Mouse (Mus musculus): ENCODE measurements around the gene Hist1h2ai. TPM values are rescaled to one million over a fixed set of nuclear protein-coding genes. Genes with fewer than 3 reads are reported as not detected.
A peak's percentile ranks its signal among the peaks of the same experiment; 100 is the strongest.
"Not testable (repeated sequence)": the region's sequence is repeated elsewhere in the genome, so short reads cannot be mapped to it uniquely, and the experiment has no call there.

Gene Hist1h2ai
- polyA plus RNA-seq, 1 experiment from 2014 or later = 50.1 TPM

DNA sequence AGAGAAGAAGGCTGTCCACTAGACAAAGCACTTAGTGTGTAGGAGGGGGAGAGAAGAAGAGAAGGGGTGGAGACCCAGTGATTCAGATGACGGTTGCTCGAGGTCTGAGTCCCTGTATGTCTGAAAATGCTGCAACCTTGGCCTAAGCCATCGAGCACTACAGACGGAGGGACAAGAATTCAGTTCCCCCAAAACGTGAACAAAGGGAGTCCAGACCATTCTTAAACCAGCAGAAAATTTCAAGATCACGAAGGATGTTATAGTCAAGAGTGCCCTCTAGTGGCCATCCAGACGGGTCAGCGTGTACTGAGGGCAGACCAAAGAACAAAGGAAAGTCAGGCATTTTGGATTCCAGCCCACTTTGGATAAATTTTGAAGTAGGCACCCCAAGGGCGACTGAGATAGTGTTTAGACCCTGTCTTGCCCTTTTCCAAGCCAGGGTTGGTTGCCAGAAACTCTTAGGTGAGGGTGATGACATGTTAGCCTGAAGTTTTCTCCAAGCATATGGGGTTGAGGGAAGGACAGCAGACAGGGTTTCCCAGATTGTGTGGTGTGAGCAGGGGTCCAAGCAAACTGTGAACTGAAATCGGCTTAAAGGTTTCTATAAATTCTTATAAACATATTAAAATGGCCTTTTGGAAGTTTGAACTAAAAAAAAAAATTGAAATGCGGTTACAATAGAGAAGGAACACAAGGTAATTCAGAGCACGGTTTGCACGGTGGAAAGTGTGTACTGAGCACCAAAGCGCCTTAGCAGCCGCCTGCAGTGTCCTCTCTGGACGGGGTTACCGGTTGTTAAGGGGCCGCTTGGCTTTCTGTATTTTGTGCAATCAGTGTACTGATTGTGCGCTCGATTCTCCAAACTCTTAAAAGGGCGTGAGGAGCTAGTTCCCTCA, 18.0 kb downstream of the Hist1h2ai start:
- Histone ChIP-seq H3K9me3 (no peaks in the 10 kb centered on the region), H3K36me3 (no peaks in the 10 kb centered on the region), H3K4me3 (peak overlapping the region; percentile 55), H3K27me3 (no peaks in the 10 kb centered on the region), H3K27ac (peak overlapping the region; percentile 98), H3K9ac (peak overlapping the region; percentile 59), H3K4me1 (peaks cover 12% of the 10 kb centered on the region), H3K4me2 (replicated peaks) (peak overlapping the region; percentile 63)
- WGBS = under 1% methylated on average over 21 of the region's 21 CpGs
- ATAC-seq (ENCODE audit: insufficient number of reproducible peaks, insufficient read depth, low FRiP score, low TSS enrichment) = peak; percentile 79

DNA sequence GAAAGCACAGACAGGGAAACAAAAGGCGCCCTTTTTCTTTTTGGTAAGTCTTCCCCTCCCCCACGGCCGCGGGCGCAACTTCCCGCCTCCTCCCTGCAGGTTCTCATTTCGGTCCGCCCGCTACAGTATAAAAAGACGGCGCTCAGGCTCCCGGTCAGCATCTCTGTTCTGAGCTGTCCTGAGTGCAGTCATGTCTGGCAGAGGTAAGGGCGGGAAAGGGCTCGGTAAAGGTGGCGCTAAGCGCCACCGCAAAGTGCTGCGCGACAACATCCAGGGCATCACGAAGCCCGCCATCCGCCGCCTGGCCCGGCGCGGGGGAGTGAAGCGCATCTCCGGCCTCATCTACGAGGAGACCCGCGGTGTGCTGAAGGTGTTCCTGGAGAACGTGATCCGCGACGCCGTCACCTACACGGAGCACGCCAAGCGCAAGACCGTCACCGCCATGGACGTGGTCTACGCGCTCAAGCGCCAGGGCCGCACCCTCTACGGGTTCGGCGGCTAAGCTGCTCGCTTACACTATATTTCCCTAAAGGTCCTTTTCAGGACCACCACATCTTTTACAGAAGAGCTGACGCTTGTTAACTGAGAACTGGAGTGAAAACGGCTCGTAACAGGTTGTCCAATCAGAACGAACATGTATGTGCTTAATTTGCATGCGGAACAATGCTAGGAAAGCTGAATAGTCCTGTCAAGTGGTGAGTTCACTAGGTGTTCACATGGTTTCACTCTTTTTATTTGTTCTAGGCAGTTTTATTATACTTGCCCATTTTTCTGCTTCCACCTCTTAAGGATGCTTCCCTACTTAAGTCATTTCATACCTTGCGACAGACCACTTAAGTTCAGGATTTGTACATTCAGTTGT, 18.9 kb downstream of the Hist1h2ai start, which contains the start of gene Hist1h4j:
Hist1h4j (plus strand) TSS at position 159 of the 862 bp plus-strand sequence.
- peak within 1 kb of the TSS; percentile 63 for H3K4me2 ChIP-seq (replicated peaks)
- H3K4me1 ChIP-seq = peaks cover 12% of the 10 kb centered on the region
- not testable (repeated sequence) for H3K27me3 ChIP-seq, H3K36me3 ChIP-seq, H3K9me3 ChIP-seq
- H3K9ac ChIP-seq = peak within 1 kb of the TSS; percentile 62
- WGBS = under 1% methylated on average over 44 of the region's 56 CpGs
- ATAC-seq (ENCODE audit: insufficient number of reproducible peaks, insufficient read depth, low FRiP score, low TSS enrichment) = peak; percentile 90
- H3K4me3 ChIP-seq = peak within 1 kb of the TSS; percentile 55
- peak within 1 kb of the TSS; percentile 98 for H3K27ac ChIP-seq

DNA sequence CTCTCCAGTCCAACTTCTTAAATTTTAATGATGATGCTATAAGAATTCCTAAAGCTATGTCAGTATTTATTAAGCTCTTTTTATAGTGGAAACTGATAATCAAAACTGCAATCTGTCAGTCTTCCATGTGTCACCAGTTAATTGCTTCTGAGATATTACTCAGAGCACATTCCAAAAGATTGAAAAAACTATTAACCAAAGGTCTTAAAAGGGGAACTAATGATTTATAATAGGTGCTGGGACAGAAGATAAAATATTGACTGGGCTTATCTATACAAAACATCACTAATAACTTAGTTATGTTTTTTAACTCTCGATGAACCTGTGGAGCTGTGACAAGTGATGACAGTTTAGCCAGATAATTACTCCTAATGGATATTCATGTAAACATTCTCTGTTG, 28.8 kb downstream of the Hist1h2ai start:
- H3K27ac ChIP-seq = no peak overlapping the region
- H3K36me3 ChIP-seq = no peaks in the 10 kb centered on the region
- no peak overlapping the region for H3K4me3 ChIP-seq
- no peaks in the 10 kb centered on the region for H3K27me3 ChIP-seq
- 84% methylated on average over 1 of the region's 1 CpGs for WGBS
- H3K4me1 ChIP-seq = peaks cover 6% of the 10 kb centered on the region; the same call in 1 of the 2 replicates
- no peak overlapping the region for H3K9ac ChIP-seq
- no peaks in the 10 kb centered on the region for H3K9me3 ChIP-seq
- no peak overlapping the region for H3K4me2 ChIP-seq (replicated peaks)
- ATAC-seq (ENCODE audit: insufficient number of reproducible peaks, insufficient read depth, low FRiP score, low TSS enrichment) = no peak

DNA sequence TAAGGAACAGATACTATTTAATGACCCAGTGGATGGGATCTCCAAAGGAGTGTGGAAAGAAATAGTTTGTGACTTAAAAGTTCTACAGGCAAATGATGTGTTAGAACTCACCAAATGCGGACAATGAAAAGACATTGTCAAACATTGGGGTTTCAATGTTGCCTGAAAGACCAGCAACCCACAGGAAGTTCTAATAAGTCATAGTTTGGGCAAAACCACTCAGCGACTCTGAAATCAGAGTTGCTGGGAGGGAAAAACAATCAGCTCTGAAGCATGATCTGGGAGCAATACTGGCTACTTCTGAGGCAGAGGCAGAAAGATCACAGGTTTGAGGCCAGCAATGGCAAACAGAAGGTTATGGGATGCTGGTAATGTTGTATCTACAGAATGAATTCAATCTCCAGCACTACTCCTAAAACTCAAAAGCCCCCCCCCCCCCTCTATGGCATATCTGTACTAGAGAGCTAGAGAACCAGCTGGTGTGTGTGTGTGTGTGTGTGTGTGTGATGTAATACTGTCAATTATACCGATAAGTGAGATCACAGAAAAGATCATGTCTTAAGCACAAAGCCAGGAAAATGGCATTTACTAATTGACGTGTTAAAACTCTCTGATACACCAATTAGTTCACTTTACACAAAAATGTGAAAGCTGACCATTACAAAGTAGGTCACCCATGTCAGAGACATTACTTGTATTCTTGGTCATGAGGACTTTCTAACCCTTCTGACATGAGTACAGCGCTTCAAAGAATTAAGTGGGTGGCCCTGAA, 33.4 kb downstream of the Hist1h2ai start:
- no peaks in the 10 kb centered on the region for H3K9me3 ChIP-seq
- H3K4me2 ChIP-seq (replicated peaks) = peak overlapping the region; percentile 83
- H3K36me3 ChIP-seq = no peaks in the 10 kb centered on the region
- H3K9ac ChIP-seq = peak overlapping the region; percentile 77
- peak overlapping the region; percentile 65 for H3K4me3 ChIP-seq
- peaks cover 20% of the 10 kb centered on the region for H3K4me1 ChIP-seq
- no peaks in the 10 kb centered on the region for H3K27me3 ChIP-seq
- 4% methylated on average over 5 of the region's 5 CpGs for WGBS
- ATAC-seq (ENCODE audit: insufficient number of reproducible peaks, insufficient read depth, low FRiP score, low TSS enrichment) = no peak
- H3K27ac ChIP-seq = peak overlapping the region; percentile 97

DNA sequence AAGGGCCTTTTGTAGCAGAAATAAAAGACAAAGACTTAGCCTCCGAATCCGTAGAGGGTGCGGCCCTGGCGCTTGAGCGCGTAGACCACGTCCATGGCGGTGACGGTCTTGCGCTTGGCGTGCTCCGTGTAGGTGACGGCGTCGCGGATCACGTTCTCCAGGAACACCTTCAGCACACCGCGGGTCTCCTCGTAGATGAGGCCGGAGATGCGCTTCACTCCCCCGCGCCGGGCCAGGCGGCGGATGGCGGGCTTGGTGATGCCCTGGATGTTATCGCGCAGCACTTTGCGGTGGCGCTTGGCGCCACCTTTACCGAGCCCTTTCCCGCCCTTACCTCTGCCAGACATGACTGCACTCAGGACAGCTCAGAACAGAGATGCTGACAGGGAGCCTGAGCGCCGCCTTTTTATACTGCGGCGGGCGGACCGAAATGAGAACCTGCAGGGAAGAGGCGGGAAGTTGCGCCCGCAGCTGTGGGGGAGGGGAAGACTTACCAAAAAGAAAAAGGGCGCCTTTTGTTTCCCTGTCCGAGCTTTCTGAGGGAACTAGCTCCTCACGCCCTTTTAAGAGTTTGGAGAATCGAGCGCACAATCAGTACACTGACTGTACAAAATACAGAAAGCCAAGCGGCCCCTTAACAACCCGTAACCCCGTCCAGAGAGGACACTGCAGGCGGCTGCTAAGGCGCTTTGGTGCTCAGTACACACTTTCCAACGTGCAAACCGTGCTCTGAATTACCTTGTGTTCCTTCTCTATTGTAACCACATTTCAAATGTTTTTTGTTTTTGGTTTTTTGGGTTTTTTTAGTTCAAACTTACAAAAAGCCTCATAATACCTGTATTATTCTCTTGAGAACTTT, 34.2 kb downstream of the Hist1h2ai start, which contains the start of gene Hist1h4k:
Hist1h4k (minus strand) TSS at position 347 of the 859 bp plus-strand sequence.
- ATAC-seq (ENCODE audit: insufficient number of reproducible peaks, insufficient read depth, low FRiP score, low TSS enrichment) = peak; percentile 91
- Histone ChIP-seq H3K4me2 (replicated peaks) (peak within 1 kb of the TSS; percentile 83), H3K4me3 (peak within 1 kb of the TSS; percentile 65), H3K4me1 (peaks cover 20% of the 10 kb centered on the region), H3K27ac (peak within 1 kb of the TSS; percentile 97), H3K9ac (peak within 1 kb of the TSS; percentile 77)
- H3K9me3 ChIP-seq, H3K27me3 ChIP-seq, H3K36me3 ChIP-seq: not testable (repeated sequence)
- WGBS = under 1% methylated on average over 48 of the region's 56 CpGs

DNA sequence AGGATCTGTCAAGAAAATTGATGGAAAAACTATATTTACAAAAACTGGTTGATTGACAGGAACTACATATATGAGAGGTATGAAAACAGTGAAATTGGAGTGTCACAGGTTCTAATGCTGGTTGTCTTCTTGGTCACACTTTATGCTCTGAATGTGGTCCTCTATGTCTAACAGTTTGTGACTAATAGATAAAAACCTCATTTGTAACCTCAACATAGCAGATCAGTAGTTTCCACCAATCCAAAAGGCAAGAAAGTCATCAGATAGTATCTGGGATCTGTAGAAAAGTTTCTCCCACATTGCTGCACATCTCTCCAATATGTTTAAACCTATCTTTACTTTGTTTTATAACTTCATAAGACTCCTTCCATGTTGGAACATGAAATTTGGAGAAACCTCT, 35.2 kb downstream of the Hist1h2ai start:
- Histone ChIP-seq H3K27ac (peak overlapping the region; percentile 96), H3K4me1 (peaks cover 20% of the 10 kb centered on the region)

DNA sequence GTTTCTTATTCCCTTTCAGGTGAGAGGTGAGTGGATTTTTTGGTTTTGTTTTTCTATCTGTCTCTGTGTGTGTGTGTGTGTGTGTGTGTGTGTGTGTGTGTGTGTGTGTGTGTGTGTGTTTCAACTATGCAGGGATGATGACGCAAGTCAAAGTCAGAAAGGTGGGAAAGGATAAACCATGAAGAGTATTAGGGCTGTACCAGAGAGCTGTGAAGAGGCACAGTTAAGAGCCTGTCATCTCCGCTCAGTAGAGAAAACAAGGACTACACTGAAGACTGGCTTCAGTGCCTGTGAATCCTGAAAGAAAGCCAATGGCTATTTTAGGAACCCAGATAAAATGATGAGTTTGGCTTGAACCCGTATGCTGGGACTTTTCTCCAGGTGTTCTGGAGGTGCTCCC, 35.6 kb downstream of the Hist1h2ai start:
- WGBS = 74% methylated on average over 3 of the region's 3 CpGs
- no peak overlapping the region for H3K4me3 ChIP-seq
- H3K9me3 ChIP-seq = no peaks in the 10 kb centered on the region
- H3K4me2 ChIP-seq (replicated peaks) = no peak overlapping the region; the same call in 1 of the 2 replicates
- peaks cover 20% of the 10 kb centered on the region for H3K4me1 ChIP-seq
- ATAC-seq (ENCODE audit: insufficient number of reproducible peaks, insufficient read depth, low FRiP score, low TSS enrichment) = no peak
- H3K27me3 ChIP-seq = no peaks in the 10 kb centered on the region
- peak overlapping the region; percentile 96 for H3K27ac ChIP-seq
- no peak overlapping the region for H3K9ac ChIP-seq
- no peaks in the 10 kb centered on the region for H3K36me3 ChIP-seq

More for the DNA sequence above, 35.2 kb downstream of the Hist1h2ai start:
- no peaks in the 10 kb centered on the region for H3K27me3 ChIP-seq
- H3K36me3 ChIP-seq = no peaks in the 10 kb centered on the region
- H3K9me3 ChIP-seq = no peaks in the 10 kb centered on the region
- H3K9ac ChIP-seq = no peak overlapping the region
- no peak overlapping the region for H3K4me2 ChIP-seq (replicated peaks)
- H3K4me3 ChIP-seq = no peak overlapping the region
- no peak for ATAC-seq (ENCODE audit: insufficient number of reproducible peaks, insufficient read depth, low FRiP score, low TSS enrichment)

DNA sequence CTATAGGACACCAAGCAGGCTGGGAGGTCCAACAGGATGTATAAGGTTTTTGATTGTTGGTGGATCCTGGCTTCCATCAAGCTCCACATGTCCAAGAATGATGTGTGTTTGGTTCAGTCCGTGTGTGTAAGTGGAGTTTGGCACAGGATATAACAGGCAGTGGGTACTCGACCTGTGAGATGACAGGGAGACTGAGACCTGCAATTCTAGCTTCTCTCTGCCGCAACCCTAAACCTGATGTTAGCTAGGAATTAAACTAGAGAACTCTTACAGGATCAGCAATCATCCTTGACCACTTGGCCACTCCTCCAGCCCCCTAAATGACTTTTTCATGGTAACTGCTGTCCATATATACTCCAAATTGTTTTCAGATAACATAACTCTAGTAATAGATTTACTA, 36.1 kb downstream of the Hist1h2ai start:
- no peaks in the 10 kb centered on the region for H3K9me3 ChIP-seq
- peak overlapping the region; percentile 69 for H3K4me2 ChIP-seq (replicated peaks)
- no peak for ATAC-seq (ENCODE audit: insufficient number of reproducible peaks, insufficient read depth, low FRiP score, low TSS enrichment)
- no peak overlapping the region for H3K9ac ChIP-seq
- peak overlapping the region; percentile 96 for H3K27ac ChIP-seq
- no peaks in the 10 kb centered on the region for H3K27me3 ChIP-seq
- WGBS = 40% methylated on average over 3 of the region's 3 CpGs
- no peak overlapping the region for H3K4me3 ChIP-seq
- peaks cover 19% of the 10 kb centered on the region for H3K4me1 ChIP-seq
- no peaks in the 10 kb centered on the region for H3K36me3 ChIP-seq

DNA sequence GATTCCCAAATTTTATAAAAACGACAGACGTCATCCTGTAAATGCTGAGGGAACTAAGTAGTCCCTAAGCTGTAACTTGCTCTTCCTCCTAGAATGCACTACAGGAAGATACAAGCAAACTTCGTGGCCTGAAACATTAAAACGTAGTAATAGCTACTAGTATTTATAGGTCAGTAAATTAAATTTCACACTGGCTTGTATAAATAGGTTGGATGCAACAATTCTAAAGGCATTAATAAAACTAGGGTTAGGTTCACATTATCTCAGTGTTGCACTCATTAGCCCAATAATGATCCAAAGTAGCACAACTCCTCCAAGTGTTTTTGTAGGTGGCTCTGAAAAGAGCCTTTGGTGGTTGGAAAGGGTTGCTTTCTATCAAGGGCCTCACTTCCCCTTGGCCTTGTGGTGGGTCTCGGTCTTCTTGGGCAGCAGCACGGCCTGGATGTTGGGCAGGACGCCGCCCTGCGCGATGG, 36.9 kb downstream of the Hist1h2ai start:
- ATAC-seq (ENCODE audit: insufficient number of reproducible peaks, insufficient read depth, low FRiP score, low TSS enrichment) = no peak
- H3K4me3 ChIP-seq = peak overlapping the region; percentile 46
- H3K27ac ChIP-seq = peak overlapping the region; percentile 96
- peak overlapping the region; percentile 49 for H3K9ac ChIP-seq
- WGBS = 3% methylated on average over 10 of the region's 10 CpGs
- H3K9me3 ChIP-seq = no peaks in the 10 kb centered on the region
- H3K4me2 ChIP-seq (replicated peaks) = peak overlapping the region; percentile 69
- H3K4me1 ChIP-seq = peaks cover 16% of the 10 kb centered on the region
- H3K27me3 ChIP-seq = no peaks in the 10 kb centered on the region
- no peaks in the 10 kb centered on the region for H3K36me3 ChIP-seq

DNA sequence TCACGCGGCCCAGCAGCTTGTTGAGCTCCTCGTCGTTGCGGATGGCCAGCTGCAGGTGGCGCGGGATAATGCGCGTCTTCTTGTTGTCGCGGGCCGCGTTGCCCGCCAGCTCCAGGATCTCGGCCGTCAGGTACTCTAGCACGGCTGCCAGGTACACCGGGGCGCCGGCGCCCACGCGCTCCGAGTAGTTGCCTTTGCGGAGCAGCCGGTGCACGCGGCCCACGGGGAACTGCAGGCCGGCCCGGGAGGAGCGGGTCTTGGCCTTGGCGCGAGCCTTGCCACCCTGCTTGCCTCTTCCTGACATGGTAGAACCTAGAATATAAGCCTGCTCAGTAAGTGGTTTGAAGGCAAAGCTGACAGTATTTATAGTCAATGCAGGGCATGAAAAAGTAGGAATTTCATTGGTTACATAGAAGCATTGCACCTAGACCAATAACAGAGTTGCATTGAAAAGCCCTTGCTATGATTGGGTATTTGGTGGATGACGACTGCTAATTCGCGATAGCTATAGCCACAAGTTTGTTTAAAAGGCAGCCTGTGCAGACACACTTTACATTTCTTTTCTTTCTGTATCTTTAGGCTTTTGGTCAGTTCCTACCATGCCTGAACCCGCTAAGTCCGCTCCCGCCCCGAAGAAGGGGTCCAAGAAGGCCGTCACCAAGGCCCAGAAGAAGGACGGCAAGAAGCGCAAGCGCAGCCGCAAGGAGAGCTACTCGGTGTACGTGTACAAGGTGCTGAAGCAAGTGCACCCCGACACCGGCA, 37.5 kb downstream of the Hist1h2ai start, which contains the start of the genes Hist1h2ak and Hist1h2bn:
Hist1h2ak (minus strand) TSS at position 304 of the 762 bp plus-strand sequence.
Hist1h2bn (plus strand) TSS at position 600 of the 762 bp plus-strand sequence.
- Histone ChIP-seq H3K9ac (peak within 1 kb of the TSS; percentile 66), H3K4me2 (replicated peaks) (peak within 1 kb of the TSS; percentile 69), H3K4me1 (peaks cover 16% of the 10 kb centered on the region), H3K27ac (peak within 1 kb of the TSS; percentile 96), H3K4me3 (peak within 1 kb of the TSS; percentile 46)
- WGBS = under 1% methylated on average over 26 of the region's 50 CpGs
- peak; percentile 96 for ATAC-seq (ENCODE audit: insufficient number of reproducible peaks, insufficient read depth, low FRiP score, low TSS enrichment)
- H3K9me3 ChIP-seq, H3K27me3 ChIP-seq, H3K36me3 ChIP-seq: not testable (repeated sequence)
